Mouse (Mus musculus) large intestine, adult 2 months (tissue): Measurements from ENCODE around the gene Arhgap24. TPM values are rescaled to one million over a fixed set of nuclear protein-coding genes. Genes with fewer than 3 reads are reported as not detected.

Source experiments
- DNase-seq: peaks from one replicate; pipeline ENCODE4 v3.0.0-alpha.2; 2012; ENCODE audit warnings: low read depth, low spot score
- WGBS: fragments of 180-500 bp; shearing (Covaris S2); methylation state at CpG from one replicate; pipeline ENCODE4 v1.1.7; 2018; 5-methylcytosine and 5-hydroxymethylcytosine counted together
- polyA plus RNA-seq: library from polyadenylated mRNA; depleted of rRNA; stranded (reverse); fragments of >200 nt; gene quantifications from 2 replicates; pipeline ENCODE4 v1.2.3, GENCODE M21; 2012

The Arhgap24 gene
- polyA plus RNA-seq, 1 experiment = 3.4 TPM

DNA sequence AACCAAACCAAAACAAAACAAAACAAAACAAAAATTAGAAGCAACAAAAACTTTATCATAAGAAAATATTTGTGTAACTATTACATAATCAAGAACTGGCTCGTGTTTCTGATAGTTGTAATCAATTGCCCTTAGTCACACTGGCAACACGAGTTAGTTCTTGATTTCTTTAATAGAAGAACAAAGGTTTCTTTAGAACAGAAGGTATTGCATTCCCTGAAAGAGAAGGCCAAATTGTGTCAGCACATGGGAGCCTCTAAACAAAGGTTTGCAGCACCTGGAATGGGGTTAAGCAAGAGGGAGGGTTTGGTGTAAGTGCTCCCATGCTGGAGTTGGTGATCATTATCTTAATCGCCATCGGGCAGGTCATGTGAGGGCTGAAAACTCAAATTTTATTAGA lies 82.8 kb downstream of the Arhgap24 start:
- DNase-seq = no peak
- 73% methylated on average over 4 of the region's 4 CpGs for WGBS

DNA sequence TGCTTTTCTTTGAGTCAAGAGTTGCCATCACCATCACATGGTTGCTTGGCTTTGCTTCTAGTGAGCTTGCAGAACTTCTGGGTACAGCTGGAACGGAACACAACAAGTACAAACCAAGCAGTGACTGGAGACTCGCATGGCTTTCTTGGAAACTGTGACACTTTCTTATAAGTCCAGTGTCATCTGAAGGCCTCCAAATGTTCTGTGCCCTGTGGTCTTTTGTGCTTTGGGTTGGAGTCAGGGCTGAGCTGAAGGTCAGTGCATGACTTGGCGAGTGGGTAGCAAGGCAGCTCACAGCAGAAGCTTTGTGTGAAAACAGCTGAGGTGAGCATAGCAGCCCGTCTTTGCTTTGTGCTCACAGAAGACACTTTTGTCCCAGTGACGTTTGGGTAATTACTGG lies 87.6 kb downstream of the Arhgap24 start:
- DNase-seq = no peak
- WGBS = 77% methylated on average over 5 of the region's 5 CpGs

DNA sequence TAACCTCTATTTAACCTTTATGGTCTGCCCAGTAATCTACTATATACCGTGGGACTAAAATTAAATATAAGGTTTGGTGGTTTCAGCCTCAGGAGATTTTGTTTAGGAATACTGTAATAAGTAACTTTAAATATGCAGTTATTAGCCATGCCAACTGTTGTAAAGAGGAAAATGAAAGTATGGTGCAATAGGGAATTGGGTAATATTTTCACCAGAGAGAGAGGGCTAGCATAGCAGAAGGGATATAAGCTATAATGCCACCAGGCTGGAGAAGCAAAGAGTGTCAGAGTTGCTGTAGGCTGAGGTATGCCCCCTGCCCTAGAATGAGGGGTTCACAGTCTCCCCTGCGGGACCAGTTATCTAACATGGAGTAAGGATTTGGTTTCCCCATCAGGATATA lies 90.3 kb downstream of the Arhgap24 start:
- no peak for DNase-seq
- 73% methylated on average over 2 of the region's 2 CpGs for WGBS

GRCm38 (mm10) chr5:102576750-102577149 lies 95.6 kb downstream of the Arhgap24 start:
- WGBS = 77% methylated on average over 3 of the region's 3 CpGs

GRCm38 (mm10) chr5:102577729-102578128 lies 96.5 kb downstream of the Arhgap24 start:
- WGBS = 41% methylated on average over 3 of the region's 3 CpGs
- no peak for DNase-seq

More at GRCm38 (mm10) chr5:102576750-102577149, 95.6 kb downstream of the Arhgap24 start:
- DNase-seq = no peak

DNA sequence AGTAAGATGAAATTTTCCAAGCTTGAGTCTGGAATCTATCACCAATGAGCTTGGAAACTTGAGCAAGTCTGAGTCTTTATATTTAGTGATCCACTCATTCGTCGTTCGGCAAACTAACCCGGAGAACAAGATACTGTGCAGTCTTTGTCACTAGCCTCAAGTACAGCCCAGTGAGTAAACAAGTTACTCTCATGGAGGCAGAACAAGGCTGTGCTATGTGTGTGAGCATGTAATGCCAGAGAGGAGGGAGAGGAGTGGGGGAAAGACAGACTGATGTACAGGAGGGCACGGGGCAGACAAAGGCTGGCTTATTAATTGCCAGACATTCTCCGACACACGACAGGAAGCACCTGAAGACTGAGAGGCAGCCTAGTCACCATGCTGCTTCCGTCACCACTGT lies 97.2 kb downstream of the Arhgap24 start:
- WGBS = 66% methylated on average over 8 of the region's 8 CpGs
- DNase-seq = no peak

DNA sequence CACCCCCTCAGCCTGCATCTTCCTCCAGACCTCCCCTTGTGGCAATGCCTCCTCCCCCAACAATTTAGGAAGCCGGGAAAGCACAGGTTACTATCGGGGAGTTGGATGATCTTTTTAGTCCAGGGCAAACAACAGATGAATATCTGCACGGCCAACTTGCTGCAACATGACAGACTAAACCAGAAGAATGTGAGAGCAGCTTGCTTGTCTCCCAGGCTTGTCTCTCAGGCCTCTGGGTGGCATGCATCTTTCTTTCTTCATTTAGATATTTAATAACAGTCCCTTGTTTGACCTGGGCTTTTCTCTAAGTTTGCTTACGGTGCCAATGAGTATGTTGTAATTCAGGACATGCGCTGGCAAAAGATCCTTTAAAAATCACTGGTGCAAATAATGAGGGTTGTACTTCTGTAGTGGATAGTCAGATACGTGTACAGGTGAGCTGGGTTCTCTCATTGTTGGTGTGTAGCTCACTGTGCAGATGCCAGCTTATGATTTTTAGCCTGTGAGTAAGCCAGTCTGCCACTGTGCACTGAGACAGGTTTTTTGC lies 101.7 kb downstream of the Arhgap24 start:
- WGBS = 72% methylated on average over 6 of the region's 6 CpGs
- no peak for DNase-seq

GRCm38 (mm10) chr5:102591422-102591821 lies 110.2 kb downstream of the Arhgap24 start:
- no peak for DNase-seq
- 58% methylated on average over 1 of the region's 1 CpGs for WGBS

GRCm38 (mm10) chr5:102593058-102593457 lies 111.9 kb downstream of the Arhgap24 start:
- no peak for DNase-seq
- WGBS = 74% methylated on average over 2 of the region's 2 CpGs

DNA sequence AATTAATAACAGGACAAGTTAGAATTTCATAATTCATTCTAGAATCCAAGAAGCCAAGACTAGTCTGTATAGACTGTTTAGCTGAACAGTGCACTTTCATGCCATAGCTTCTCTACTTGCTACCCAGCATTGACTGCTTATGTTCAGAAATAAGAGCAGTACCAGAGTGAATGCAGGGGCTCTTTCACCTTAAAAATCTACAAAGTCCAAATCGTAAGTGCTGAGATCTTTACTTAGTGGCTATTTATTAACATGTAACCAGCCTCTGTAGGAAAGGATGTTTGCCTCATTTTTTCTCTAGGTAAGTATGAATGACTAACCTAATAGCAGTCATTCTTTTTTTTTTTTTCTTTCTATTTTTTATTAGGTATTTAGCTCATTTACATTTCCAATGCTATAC lies 117.9 kb downstream of the Arhgap24 start:
- 38% methylated on average over 1 of the region's 1 CpGs for WGBS
- DNase-seq = no peak

DNA sequence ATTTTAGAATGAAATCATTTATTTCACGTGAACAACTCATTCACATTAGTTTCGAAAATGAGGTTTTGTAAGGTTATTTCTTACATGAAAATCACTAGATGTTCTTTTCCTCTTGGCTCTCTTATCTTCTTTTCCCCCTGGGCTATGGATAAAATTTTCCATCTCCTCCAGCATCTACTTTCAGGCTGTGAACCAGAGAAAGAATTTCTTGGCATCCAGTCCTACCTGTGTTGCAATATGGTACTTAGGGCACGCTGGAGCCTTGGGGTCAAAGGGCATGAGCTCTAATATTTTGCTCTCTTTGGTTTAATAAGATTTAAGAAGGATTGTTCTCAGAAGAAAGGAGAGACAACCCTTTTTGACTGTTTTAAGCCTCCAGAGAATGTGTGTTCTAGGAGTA lies 132.4 kb downstream of the Arhgap24 start:
- no peak for DNase-seq
- 70% methylated on average over 3 of the region's 3 CpGs for WGBS

DNA sequence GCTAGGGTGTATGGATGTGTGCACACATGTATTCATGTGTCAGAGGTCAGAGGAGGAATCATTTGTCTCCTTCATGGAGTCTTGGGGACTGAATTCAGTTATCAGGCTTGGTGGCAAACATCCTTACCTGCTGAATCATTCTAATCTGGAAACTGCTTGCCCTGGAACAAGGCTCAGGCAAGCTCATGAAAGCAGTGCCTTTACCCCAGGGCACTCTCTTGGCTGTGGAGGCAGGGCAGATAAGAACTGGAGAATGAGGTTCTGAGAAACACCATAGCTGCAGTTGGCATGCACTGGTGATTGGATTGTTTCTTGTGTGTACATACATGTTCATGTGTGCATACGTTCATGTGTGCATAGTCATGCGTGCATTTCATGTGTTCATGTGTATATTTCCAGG lies 132.9 kb downstream of the Arhgap24 start:
- DNase-seq = no peak
- 91% methylated on average over 2 of the region's 2 CpGs for WGBS

DNA sequence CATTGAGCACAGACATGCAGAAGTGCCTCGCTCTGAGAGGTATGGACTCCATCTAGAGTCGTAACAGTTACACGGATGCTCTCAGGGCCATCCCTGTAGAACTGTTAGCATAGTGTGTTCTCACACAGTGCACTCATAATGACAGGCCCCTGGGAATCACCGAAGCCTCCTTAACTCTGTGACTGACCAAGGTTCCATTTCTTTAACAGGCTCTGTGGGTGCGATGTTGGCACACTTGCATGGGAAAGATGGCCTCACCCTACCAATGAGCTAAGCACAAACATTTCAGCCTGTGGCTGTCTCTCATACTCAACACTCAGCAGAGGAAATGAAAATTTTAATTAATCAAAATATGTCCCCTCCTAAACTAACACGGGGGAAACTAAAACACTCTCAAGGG lies 134.1 kb downstream of the Arhgap24 start:
- no peak for DNase-seq
- 95% methylated on average over 6 of the region's 6 CpGs for WGBS

GRCm38 (mm10) chr5:102621036-102621435 lies 139.8 kb downstream of the Arhgap24 start:
- 67% methylated on average over 1 of the region's 1 CpGs for WGBS
- no peak for DNase-seq

DNA sequence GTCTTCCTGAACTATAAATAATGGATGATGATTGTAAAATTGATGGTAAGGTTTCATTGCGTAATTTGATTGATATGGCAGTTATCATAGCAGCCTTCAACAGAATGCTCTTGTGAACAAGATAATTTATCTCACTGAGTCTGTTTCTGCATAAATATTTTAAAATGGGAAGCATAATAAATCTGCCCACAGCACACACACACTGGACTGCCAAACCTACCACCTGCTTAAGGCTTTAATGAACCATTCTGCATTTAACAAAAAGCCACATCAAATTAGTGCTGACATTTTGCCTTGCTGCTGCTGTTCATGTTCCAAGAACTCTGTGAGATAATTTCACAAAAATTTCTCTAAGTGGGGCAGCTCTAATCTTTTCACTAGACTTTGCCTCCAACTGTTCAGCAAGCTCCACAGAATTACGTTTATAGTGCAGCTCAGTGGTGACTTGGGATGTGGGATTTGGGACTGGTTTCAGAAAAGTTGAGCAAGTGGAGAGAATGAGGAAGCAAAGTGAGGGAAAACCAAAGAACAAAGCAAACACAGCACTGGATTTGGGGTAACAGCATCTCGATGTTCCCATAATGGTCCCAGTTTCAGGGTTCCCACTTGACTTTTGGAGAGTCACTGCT lies 142.7 kb downstream of the Arhgap24 start:
- 80% methylated on average over 3 of the region's 3 CpGs for WGBS

DNA sequence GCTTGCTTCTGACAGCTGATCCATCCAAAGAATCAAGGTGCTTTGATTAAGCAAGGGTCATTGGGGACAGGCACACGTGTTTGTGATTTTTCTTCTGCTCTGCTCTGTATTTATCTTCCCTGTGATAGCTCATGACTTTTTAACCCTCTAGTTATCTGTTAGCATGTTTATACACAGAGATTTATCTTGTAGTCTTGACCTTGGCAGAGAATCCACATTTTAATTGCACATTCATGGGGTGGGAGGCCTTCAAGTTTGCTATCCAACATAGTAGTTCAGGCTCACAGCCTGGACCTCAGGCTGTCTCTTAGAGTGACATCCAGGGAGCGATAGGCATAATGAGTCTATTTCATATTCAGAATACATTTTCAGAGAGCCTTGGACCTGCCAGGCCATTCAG lies 145.5 kb downstream of the Arhgap24 start:
- WGBS = 51% methylated on average over 2 of the region's 2 CpGs
- DNase-seq = no peak

More for the DNA sequence above, 142.7 kb downstream of the Arhgap24 start:
- DNase-seq = no peak

DNA sequence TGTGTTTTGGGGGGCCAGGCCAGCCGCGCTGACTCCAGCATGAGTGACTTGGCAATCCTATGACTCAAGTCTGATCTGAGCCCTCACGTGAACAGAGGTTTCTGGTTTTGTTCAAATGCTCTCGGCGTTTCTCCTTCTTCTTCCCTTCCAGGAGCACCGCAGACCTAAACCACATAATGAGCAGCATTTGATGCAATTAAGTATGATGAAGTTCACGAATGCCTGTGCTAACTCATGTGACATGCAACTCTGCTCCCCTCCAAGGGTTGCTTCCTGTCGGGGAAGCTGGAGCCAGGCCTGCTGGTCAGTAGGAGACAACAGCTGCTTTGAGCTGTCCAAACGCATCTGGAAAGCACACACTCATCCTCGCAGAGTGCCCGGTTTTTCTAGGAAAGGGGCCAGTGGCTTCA lies 148.2 kb downstream of the Arhgap24 start:
- WGBS = 73% methylated on average over 11 of the region's 11 CpGs
- no peak for DNase-seq

DNA sequence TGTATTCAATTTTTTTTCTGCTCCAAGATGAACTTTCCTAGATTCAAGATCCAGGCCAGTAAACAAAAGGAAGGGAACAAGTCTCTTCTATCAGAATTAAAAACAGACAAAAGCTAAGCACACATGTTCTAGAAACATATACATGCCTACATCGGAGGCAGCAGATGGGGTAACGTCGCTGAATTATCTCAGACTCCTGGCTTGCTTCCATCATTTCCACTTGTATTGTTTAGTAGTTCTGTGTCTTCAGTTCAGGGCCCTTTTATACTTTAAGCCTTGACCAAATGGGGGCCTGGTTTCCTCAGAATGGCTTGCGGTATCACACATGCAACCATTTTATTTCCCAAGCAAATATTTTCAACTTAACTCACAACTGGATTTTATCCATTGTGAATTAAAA lies 154.4 kb downstream of the Arhgap24 start:
- 67% methylated on average over 4 of the region's 4 CpGs for WGBS
- no peak for DNase-seq

DNA sequence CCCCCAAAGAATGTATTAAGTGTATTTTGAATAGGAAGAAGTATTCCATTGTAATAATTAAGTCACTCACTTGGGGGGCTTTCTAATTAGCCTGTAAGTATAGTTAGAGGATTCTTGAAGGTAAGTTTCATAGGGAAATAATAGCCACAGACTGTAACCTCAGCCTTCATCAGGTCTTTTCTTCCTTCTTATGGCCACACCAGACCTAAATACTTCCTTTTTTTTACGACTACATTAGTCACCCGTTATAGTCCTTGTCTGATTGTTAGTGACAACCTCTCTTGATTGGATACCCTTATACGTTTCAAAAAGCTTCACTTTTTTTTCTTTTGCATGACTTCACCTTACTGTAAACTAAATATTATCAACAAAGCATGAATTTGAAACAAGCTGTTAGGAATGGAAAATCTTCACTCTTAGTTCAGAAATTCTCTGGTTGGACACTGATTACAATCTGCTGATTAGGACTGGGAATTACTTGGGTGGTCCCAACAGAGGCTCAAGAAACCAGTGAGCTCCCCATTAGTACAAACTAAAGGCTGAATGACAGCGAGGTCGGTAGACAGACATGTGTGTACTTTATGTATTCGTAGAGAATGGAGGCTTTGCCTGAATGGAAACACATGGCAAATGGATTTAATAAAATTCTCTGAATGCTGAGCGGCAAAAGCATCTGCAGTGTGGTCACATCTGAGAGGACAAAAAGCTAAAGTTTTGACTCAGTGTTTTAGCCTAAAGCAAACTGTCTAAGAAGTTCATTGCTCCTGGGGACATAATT lies 158.8 kb downstream of the Arhgap24 start:
- no peak for DNase-seq
- 51% methylated on average over 7 of the region's 7 CpGs for WGBS

DNA sequence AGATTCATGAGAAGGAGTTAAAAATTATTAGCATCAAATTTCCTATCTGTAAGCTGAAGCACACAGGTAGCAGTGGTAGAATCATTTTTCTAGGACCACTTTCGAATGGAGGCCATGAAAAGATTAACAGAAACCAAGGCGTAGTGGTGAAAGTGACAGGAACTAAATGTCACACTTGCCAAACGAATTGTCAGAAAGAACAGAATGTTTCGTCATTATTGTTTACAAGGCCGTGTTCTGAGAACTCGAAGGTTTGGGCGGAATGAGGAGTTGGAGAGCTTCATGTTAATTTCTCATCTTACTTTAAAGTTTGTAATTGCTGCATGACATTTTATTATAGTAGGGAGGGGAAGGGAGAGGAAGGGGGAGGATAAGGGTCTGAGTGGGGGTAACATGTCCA lies 162.2 kb downstream of the Arhgap24 start:
- no peak for DNase-seq
- WGBS = 71% methylated on average over 7 of the region's 7 CpGs

GRCm38 (mm10) chr5:102643820-102644219 lies 162.6 kb downstream of the Arhgap24 start:
- 68% methylated on average over 4 of the region's 4 CpGs for WGBS

More at GRCm38 (mm10) chr5:102643820-102644219, 162.6 kb downstream of the Arhgap24 start:
- no peak for DNase-seq
